Mouse (Mus musculus): ENCODE data around the gene Armh4.

The Armh4 gene

DNA sequence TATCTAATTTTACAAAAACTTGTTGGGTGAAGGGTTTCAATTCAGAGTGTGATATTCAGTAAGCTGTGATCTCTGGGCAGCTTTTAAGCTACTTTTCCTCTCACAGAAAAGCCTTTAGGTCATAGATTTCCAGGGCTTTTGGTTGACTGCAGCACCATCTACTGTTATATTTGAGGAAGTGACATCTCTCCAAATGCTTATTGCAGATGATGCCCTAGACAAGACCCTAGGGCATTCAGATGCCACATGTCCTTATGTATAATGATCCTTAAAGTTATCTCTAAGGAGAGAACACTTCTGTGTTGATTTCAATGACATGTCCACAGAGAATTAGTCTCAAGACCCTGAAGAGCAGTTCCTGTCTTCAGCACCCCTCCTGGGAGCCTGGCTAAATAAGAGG lies 49.2 kb downstream of the Armh4 start:
- DNase-seq (ENCODE audit: low spot score in 2 of 2): peak in 1 of 2 experiments; percentile 23

DNA sequence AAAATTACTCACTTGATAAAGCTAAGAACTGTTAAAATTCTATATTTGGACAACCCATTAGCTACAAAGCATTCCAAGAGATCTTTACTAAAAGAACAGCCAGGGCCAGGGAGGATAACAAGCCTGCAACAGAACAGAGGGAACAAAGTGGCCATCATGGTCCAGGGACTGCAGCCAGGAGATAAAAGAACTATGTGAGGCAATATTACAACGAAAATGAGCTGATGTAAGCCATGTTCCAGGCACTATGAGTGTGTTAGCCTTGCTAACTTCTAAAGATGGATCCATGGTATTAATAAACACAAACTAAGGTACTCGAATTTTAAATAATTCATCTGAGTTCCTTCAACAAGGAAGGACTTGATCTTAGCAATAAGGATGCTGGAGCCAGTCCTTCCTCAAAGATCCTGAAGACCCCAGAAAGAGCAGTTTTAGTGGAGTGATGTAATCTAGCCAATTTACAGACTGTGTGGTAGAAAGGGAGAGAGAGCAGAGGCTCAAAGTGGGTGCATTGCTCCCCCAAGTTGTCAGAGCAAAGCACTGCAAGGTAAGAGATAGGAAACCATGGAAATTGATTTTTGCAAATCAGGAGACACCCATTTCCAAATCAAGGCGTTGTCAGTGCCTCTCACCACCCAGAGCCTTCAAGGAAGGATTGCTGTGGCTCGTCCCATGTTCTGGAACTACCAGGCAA lies 59.7 kb downstream of the Armh4 start:
- peak; percentile 18 to 34 for DNase-seq (ENCODE audit: low spot score in 2 of 2)

DNA sequence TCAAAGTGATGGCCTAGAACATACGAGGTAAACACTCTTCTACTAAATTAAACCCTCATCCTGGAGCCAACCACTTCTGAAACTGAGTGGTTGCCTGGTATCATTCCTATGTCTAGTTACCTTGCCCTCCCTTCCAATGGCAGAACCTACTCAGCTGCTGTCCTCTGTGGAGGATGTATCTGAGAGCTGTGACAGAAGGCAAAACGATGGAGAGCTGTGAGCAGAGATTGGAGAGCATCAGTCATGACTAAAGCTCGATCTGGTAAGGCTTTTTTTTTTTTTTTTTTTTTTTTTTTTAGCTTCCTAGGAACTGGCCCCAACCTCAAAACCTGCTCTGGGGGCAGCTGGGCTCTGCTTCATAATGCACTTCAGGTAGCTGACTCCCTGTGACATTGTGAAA lies 60.4 kb downstream of the Armh4 start:
- no peak for DNase-seq (ENCODE audit: low spot score in 2 of 2)

DNA sequence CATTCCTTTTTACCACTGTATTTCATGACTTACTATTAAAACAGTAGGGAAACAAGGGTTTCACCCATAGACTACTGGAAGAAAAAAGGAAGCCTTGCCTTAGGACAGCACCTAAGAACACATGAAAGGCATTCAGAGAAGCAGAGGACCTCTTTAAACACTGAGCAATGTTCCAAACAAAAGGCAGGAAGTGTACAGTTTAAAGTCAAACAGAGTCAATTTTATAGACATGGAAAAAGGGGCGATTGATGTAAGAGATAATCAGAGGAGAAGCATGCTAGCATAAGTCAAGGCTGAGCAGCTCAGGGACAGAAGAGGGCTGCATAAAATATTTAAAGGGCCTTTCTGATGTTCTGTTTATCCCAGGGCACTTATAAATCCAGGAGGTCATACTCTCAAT lies 61.9 kb downstream of the Armh4 start:
- no peak for DNase-seq (ENCODE audit: low spot score in 2 of 2)

DNA sequence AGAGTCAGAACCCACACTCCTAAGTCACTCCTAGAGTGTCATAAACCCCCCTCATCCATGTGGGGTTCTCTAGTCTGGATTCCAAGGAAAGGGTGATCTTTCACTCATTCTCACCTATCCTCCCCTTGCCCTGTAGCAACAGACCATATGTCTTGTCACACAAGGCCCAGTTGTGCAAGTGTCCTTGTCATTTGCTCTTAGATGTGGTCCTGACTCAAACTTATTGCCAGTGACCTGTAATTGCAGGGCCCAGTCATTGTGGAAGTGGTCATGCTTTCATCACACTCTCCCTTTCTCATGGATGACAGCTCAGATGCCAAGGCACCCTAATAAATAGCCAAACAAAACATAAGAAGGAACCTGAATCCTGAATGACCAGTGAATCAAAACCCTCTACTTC lies 63.5 kb downstream of the Armh4 start:
- DNase-seq (ENCODE audit: low spot score in 2 of 2): no peak

DNA sequence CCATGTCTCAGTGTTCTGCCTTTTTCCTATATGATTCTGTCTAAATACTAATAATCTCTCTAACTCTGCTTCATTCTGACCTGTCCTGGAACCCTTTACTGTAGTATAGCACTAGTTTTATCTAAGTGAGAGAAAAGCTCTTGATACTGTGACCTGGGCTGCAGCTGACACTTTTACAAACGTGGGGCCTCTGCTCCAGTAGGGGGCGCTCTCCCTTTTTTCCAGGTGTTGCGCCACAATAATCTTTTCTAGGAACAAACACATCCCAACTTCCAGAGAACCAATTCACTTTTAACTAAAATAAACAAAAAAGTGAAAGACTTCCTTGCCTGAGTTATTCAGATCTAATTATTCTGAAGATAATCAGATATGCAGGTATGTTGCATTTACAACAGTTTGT lies 72.2 kb downstream of the Armh4 start:
- no peak for DNase-seq (ENCODE audit: low spot score in 2 of 2)

DNA sequence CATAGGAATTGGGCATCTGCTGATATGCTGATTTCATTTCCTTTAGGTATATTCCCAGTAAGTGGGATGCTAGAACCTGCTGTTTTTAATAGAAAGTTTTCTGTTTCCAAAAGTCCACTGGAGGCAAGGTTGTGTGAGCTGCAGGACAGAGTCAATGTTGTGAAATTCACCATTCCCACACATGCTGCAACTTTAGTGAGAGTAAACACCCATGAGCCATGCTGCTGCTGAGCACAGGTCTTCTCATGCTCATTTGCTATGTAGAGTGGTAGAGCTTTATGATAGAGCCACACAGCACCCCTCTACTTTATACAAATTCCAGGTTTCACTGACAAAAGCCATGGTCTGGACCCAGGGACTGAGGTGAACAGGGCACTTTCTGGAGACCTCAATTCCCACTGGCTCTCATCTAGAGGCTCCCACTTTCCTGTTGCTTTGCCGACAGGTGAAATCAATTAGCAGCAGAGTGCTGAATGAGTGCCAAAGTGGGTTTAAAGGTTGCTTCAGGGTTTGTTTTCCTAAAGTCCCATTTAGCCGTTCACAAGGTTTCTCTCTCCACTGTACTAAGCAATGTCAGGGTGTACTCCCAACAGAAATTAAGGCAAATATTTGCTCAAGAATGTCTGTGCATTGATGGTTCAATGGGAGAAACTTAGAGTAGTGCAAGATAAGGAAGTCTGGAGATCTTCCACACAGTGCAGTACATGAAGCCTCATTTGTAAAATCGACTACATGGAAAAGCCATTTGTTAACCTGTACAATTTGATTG lies 79.6 kb downstream of the Armh4 start:
- no peak for DNase-seq (ENCODE audit: low spot score in 2 of 2)

DNA sequence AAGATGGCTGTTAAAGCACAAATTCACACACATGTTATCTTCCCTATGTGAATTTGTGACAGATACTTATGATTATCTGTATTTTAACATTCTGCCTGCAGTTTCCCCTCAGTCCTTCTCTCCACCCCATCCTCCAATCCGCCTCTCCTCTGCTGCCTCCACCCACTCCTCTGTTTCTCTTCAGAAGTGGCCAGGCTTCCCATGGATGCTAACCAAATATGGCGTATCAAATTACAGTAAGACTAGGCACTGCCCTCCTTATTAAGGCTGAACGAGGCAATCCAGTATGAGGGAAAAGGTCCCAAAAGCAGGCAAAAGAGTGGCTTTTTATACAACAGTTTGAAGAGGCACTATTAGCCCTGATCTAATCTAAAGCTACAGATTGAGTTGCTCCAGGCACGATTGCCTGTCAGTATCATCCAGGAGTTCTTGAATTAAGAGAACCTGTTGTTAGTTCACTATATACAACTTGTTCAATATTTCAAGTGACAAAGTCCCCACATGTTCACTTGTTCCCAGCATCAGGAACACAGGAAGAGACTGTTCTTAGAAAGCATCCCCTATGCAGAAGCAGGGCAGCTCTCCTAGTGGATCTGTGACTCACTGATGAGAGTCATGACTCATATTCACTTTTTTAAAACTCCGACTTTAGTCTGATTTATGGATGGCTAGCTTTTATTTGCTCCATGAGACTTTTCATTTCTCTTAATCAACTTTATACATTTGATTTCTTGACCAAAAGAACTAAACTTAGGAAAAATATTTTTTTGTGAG lies 103.5 kb downstream of the Armh4 start:
- DNase-seq (ENCODE audit: low spot score in 2 of 2): no peak

DNA sequence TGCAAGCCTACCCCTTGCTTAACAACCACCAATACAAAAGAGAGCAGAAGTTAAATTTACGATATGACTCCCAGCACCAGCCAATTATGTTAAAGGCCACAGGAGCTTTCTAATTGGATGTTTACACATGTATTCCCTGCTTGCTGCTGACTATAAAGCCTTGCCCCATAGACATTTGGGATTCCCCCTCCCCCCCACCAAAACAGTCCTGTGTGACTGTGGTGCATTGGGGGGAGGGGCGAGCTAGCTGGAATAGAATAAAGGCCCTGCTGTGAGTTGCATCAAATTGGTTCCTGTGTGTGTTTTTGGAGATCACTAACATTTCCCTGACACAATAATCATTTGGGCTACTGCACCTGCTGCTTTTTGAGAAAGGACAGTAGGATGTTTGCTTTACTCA lies 106.6 kb downstream of the Armh4 start:
- DNase-seq (ENCODE audit: low spot score in 2 of 2): no peak

DNA sequence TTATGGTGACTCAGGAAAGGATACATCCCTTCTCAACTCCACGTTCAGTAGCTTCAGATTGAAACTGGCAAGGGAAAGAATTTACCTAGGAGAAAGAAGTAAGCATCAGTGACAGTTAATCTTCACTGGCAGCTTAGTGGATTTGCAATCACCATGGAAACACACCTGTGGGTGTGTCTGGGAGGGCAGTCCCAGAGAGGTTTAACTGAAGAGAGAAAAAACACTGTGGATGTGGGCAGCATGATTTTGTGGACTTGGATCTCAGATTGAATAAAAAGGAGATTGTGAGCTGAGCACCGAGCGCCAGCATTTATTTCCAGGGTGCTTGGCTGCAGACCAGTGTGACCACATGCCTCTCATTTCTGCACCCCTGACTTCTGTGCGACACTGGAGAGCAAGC lies 122.7 kb downstream of the Armh4 start:
- no peak for DNase-seq (ENCODE audit: low spot score in 2 of 2)

DNA sequence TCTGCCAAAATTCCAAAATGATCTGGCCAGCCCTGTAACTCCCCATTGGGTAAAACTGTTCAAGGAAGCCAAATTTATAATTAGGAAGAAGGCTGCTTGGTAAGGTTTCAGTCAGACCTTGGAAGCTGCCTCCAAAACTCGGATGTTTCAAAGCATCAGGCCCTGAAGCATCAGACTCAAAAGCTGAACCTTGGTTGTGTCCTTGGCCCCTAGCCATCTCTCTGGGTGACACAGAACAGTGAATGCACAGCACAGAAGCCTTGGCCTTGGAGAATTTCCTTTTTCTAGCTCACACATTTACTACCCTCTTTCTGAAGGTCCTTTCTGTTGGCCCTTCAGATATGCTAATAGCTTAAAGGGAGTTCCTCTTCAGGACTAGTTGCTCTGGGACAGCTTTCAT lies 134.0 kb downstream of the Armh4 start:
- DNase-seq (ENCODE audit: low spot score in 2 of 2): no peak

DNA sequence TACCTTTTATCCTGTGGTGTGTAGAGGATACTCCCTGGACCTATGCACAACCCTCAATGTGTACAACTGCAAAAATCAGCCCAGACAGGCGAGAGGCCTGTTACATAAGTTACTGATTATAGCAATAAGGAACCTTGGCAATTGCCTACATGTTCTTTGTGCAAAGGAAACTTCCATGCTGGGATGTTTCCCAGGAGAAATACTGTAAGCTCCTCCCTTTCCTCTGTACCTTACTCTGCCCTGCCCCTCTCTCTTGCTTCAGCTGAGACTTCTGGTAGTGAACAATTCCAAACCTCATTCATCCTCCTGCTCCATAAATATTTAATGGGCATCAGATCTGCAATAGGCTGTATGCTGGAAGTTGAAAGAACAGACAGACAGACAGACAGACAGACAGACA lies 145.8 kb downstream of the Armh4 start:
- no peak for DNase-seq (ENCODE audit: low spot score in 2 of 2)

DNA sequence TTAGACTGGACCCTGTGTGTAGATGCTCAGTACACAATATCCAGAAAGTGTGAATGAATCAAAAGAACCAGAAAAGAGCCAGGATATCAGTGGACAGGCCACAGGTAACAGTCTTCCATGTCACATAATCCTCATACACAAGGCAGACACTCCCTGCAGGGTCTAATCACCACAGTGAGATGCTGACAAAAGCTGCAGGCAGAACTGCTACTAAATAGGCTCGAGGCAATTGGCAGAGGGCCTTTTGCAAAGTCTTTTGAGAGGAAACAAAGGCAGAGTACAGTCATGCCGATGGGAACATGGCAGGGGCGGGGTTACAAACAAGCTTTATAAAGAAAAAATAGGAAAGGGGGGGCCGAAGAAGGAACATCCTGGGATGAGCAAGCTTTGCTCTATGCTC lies 157.1 kb downstream of the Armh4 start:
- no peak for DNase-seq (ENCODE audit: low spot score in 2 of 2)

All from right cerebral cortex, adult 2 months (tissue).